Mouse (Mus musculus): ENCODE results near the gene Krt36. TPM values are rescaled to one million over a fixed set of nuclear protein-coding genes. Genes with fewer than 3 reads are reported as not detected.

Krt36 gene
- polyA plus RNA-seq, 1 experiment from 2014 or later: 0.14 TPM

DNA sequence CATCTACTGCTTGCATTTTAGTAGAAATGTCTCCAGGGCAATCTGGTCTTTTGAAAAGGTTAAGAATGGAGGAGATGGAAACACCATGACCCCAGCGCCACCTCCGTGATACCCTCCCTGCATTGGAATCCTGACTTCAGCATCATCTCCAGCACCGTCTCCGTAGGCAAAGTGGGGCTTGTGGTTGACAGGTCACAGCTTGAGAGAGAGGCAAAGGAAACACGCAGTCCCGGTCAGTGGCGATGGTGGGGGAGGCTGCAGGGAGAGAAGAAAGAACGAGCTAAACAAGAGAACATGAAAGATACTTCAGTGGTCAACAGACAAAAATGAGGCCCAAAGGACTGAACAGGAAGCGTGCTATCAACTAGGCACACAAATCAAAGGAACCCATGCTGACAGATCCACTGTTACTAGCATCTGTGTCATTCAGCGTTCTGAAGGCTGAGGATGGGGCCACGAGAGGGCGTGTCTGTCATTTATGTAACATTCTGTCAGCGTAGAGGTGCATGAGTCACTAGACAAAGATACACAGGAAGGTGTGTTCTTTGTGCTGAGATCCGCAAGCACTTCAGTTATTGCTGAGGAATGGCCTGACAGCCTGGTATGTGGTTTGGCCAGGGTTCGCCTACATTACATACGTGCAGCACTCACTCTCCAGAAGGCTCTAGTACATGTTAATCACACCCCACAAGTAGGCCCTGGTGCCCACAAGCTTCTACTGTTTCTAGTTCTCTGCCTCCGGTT, 38.0 kb downstream of the Krt36 start:
- Histone ChIP-seq H3K9me3 (no peaks in the 10 kb centered on the region), H3K9ac (no peak overlapping the region), H3K4me2 (replicated peaks) (no peak overlapping the region), H3K36me3 (no peaks in the 10 kb centered on the region), H3K27me3 (no peaks in the 10 kb centered on the region), H3K4me3 (no peak overlapping the region), H3K27ac (no peak overlapping the region), H3K4me1 (no peaks in the 10 kb centered on the region)
- WGBS: 81% methylated on average over 17 of the region's 17 CpGs
- no peak for ATAC-seq (ENCODE audit: low FRiP score, low read depth)

GRCm38 (mm10) chr11:100066236-100067010, 39.0 kb downstream of the Krt36 start:
- WGBS: 82% methylated on average over 12 of the region's 12 CpGs
- no peak for ATAC-seq (ENCODE audit: low FRiP score, low read depth)
- H3K4me2 ChIP-seq (replicated peaks): no peak overlapping the region

GRCm38 (mm10) chr11:100058875-100059274, 46.6 kb downstream of the Krt36 start:
- H3K9me3 ChIP-seq: no peaks in the 10 kb centered on the region; the same call in 1 of the 2 replicates
- no peaks in the 10 kb centered on the region for H3K4me1 ChIP-seq
- no peak overlapping the region for H3K27ac ChIP-seq
- H3K4me3 ChIP-seq: no peak overlapping the region
- no peak overlapping the region for H3K9ac ChIP-seq
- 69% methylated on average over 8 of the region's 8 CpGs for WGBS
- no peak overlapping the region for H3K4me2 ChIP-seq (replicated peaks)
- ATAC-seq (ENCODE audit: low FRiP score, low read depth): no peak
- H3K27me3 ChIP-seq: no peaks in the 10 kb centered on the region
- no peaks in the 10 kb centered on the region for H3K36me3 ChIP-seq

More at GRCm38 (mm10) chr11:100066236-100067010, 39.0 kb downstream of the Krt36 start:
- no peaks in the 10 kb centered on the region for H3K9me3 ChIP-seq
- no peaks in the 10 kb centered on the region for H3K27me3 ChIP-seq
- H3K4me1 ChIP-seq: no peaks in the 10 kb centered on the region
- H3K27ac ChIP-seq: no peak overlapping the region
- H3K9ac ChIP-seq: no peak overlapping the region
- no peaks in the 10 kb centered on the region for H3K36me3 ChIP-seq
- H3K4me3 ChIP-seq: no peak overlapping the region

DNA sequence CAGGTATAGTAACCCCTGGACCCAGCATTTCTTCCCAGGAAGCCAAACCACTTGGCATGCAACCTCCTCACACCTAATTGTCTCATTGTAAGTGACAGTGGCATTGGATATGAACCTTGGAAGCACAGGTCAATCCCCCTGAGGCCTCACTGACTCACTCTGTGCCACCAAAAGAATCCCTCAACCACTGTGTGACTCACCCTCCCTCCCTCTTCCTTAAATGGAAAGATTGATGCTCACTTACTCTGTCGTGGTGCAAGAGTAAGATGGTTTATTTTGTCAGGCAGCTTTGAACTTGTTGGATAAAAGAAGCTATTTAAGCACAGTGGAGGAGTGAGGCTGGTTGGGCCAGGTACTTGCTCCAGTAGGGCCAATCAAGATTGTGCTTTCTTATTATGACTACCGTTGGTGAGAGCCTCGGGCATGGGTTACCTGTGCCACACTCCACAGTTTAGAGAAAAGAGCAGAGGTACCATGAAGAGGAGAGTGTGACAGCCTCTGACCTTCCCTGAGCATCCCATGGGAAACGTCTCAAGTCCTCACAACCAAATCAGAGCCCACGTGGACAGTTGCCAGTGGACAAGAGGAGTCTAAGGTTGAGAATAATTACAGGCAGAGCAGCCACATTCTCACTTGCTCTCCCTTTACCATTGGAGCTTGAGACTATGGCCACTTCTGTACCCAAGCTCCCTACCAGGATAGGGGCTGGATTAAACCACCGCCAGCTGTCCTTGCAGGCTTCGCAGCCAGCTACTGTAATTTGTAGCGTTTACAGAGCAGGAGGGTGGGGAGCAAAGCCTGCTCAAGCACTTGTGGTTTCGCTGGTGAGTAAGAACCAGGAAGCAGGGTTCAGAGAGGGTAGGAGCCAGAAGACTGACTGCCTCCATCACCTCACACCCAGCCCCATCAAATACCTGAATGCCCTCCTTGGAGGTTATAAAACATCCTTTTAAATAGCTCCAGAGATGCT, 49.5 kb downstream of the Krt36 start:
- ATAC-seq (ENCODE audit: low FRiP score, low read depth): no peak
- no peaks in the 10 kb centered on the region; the same call in 1 of the 2 replicates for H3K9me3 ChIP-seq
- no peak overlapping the region for H3K27ac ChIP-seq
- 61% methylated on average over 9 of the region's 9 CpGs for WGBS
- no peak overlapping the region for H3K4me2 ChIP-seq (replicated peaks)
- H3K4me1 ChIP-seq: no peaks in the 10 kb centered on the region
- H3K4me3 ChIP-seq: no peak overlapping the region
- no peak overlapping the region for H3K9ac ChIP-seq
- no peaks in the 10 kb centered on the region for H3K36me3 ChIP-seq
- no peaks in the 10 kb centered on the region for H3K27me3 ChIP-seq

Other genes starting within 250 kb of the Krt36 start
- not detected in 2 replicates for gene Gm11568, start 247.7 kb downstream of the Krt36 start, polyA plus RNA-seq (2015; fragmentation: Nextera tagmentation; extraction: Ambion mirVana)
- not detected in 2 replicates for gene Gm11559, start 241.2 kb downstream of the Krt36 start, polyA plus RNA-seq (2015; fragmentation: Nextera tagmentation; extraction: Ambion mirVana)
- gene Krtap9-1, start 232.2 kb downstream of the Krt36 start, polyA plus RNA-seq (2015; fragmentation: Nextera tagmentation; extraction: Ambion mirVana): not detected in 2 replicates
- not detected in 2 replicates for gene Gm11567, start 226.4 kb downstream of the Krt36 start, polyA plus RNA-seq (2015; fragmentation: Nextera tagmentation; extraction: Ambion mirVana)
- not detected in 2 replicates for gene Krtap31-1, start 197.7 kb downstream of the Krt36 start, polyA plus RNA-seq (2015; fragmentation: Nextera tagmentation; extraction: Ambion mirVana)
- not detected in 2 replicates for gene Gm11565, start 190.9 kb downstream of the Krt36 start, polyA plus RNA-seq (2015; fragmentation: Nextera tagmentation; extraction: Ambion mirVana)
- not detected in 2 replicates for gene Krtap31-2, start 169.3 kb downstream of the Krt36 start, polyA plus RNA-seq (2015; fragmentation: Nextera tagmentation; extraction: Ambion mirVana)
- gene Krtap9-5, start 157.2 kb downstream of the Krt36 start, polyA plus RNA-seq (2015; fragmentation: Nextera tagmentation; extraction: Ambion mirVana): not detected in 2 replicates
- not detected in 2 replicates for gene Krtap29-1, start 126.6 kb downstream of the Krt36 start, polyA plus RNA-seq (2015; fragmentation: Nextera tagmentation; extraction: Ambion mirVana)
- gene Krtap16-1, start 119.0 kb downstream of the Krt36 start, polyA plus RNA-seq (2015; fragmentation: Nextera tagmentation; extraction: Ambion mirVana): not detected in 2 replicates
- gene Krtap17-1, start 111.6 kb downstream of the Krt36 start, polyA plus RNA-seq (2015; fragmentation: Nextera tagmentation; extraction: Ambion mirVana): 0.52 and 0.66 TPM in 2 replicates
- not detected in 2 replicates for gene Krt33a, start 89.4 kb downstream of the Krt36 start, polyA plus RNA-seq (2015; fragmentation: Nextera tagmentation; extraction: Ambion mirVana)
- gene Krt33b, start 75.8 kb downstream of the Krt36 start, polyA plus RNA-seq (2015; fragmentation: Nextera tagmentation; extraction: Ambion mirVana): 0.38 and 0.43 TPM in 2 replicates
- not detected in 2 replicates for gene Krt34, start 64.1 kb downstream of the Krt36 start, polyA plus RNA-seq (2015; fragmentation: Nextera tagmentation; extraction: Ambion mirVana)
- gene Krt31, start 55.1 kb downstream of the Krt36 start, polyA plus RNA-seq (2015; fragmentation: Nextera tagmentation; extraction: Ambion mirVana): 0.11 TPM in 1 of 2 replicates, not detected in the other
- not detected in 2 replicates for gene Krt32, start 17.4 kb downstream of the Krt36 start, polyA plus RNA-seq (2015; fragmentation: Nextera tagmentation; extraction: Ambion mirVana)
- gene Krt35, start 9.4 kb downstream of the Krt36 start, polyA plus RNA-seq (2015; fragmentation: Nextera tagmentation; extraction: Ambion mirVana): 0.80 and 1.0 TPM in 2 replicates
- gene Krt13, start 15.9 kb upstream of the Krt36 start, polyA plus RNA-seq (2015; fragmentation: Nextera tagmentation; extraction: Ambion mirVana): not detected in 2 replicates
- 151 and 172 TPM in 2 replicates for gene Krt15, start 30.3 kb upstream of the Krt36 start, polyA plus RNA-seq (2015; fragmentation: Nextera tagmentation; extraction: Ambion mirVana)
- gene Krt19, start 43.0 kb upstream of the Krt36 start, polyA plus RNA-seq (2015; fragmentation: Nextera tagmentation; extraction: Ambion mirVana): 18.6 and 21.8 TPM in 2 replicates
- not detected in 2 replicates for gene Krt9, start 87.6 kb upstream of the Krt36 start, polyA plus RNA-seq (2015; fragmentation: Nextera tagmentation; extraction: Ambion mirVana)
- gene Krt14, start 101.9 kb upstream of the Krt36 start, polyA plus RNA-seq (2015; fragmentation: Nextera tagmentation; extraction: Ambion mirVana): 275 and 306 TPM in 2 replicates
- 0.13 and 0.19 TPM in 2 replicates for gene Krt16, start 143.3 kb upstream of the Krt36 start, polyA plus RNA-seq (2015; fragmentation: Nextera tagmentation; extraction: Ambion mirVana)
- gene Krt17, start 155.4 kb upstream of the Krt36 start, polyA plus RNA-seq (2015; fragmentation: Nextera tagmentation; extraction: Ambion mirVana): 43.9 and 52.1 TPM in 2 replicates
- gene Krt42, start 164.2 kb upstream of the Krt36 start, polyA plus RNA-seq (2015; fragmentation: Nextera tagmentation; extraction: Ambion mirVana): not detected in 2 replicates
- gene Eif1, start 214.3 kb upstream of the Krt36 start, polyA plus RNA-seq (2015; fragmentation: Nextera tagmentation; extraction: Ambion mirVana): 1,631 and 1,669 TPM in 2 replicates
- not detected in 2 replicates for gene Gast, start 228.8 kb upstream of the Krt36 start, polyA plus RNA-seq (2015; fragmentation: Nextera tagmentation; extraction: Ambion mirVana)

Measured in limb, embryonic 13.5 days (tissue).